Mouse (Mus musculus) stomach, embryonic 14.5 days (tissue): ENCODE measurements around the gene Gm10192. TPM values are rescaled to one million over a fixed set of nuclear protein-coding genes. Genes with fewer than 3 reads are reported as not detected.
"Not testable (repeated sequence)": the region's sequence is repeated elsewhere in the genome, so short reads cannot be mapped to it uniquely, and the experiment has no call there.

ENCODE experiments used
- ATAC-seq: fragments of 200-750 bp; cut with Nextera tagmentation; 2 replicates; pipeline ENCODE4 v1.8.0; 2017; ENCODE audit warnings: low read depth, moderate TSS enrichment; ENCODE audit not compliant: insufficient number of reproducible peaks, insufficient read depth, low FRiP score
- H3K27ac ChIP-seq: fragments of 300-500 bp; sonication (generic); 2 replicates; pipeline ENCODE4 v1.5.1; 2014; ENCODE audit warnings: mild to moderate bottlenecking, low read length, moderate library complexity, mixed read lengths
- H3K27me3 ChIP-seq: fragments of 300-500 bp; sonication (generic); 2 replicates; pipeline ENCODE4 v1.6.1; 2014; ENCODE audit warnings: low read length, control low read depth, mixed read lengths; ENCODE audit not compliant: control insufficient read depth, insufficient read depth
- H3K36me3 ChIP-seq: fragments of 300-500 bp; sonication (generic); 2 replicates; pipeline ENCODE4 v1.6.1; 2014; ENCODE audit warnings: mild to moderate bottlenecking, control low read depth, low read length, moderate library complexity, mixed read lengths; ENCODE audit not compliant: control insufficient read depth, insufficient read depth
- H3K4me1 ChIP-seq: fragments of 300-500 bp; sonication (generic); 2 replicates; pipeline ENCODE4 v1.6.1; 2014; ENCODE audit warnings: low read length, control low read depth, mixed read lengths; ENCODE audit not compliant: control insufficient read depth, insufficient read depth
- H3K4me2 ChIP-seq: fragments of 300-500 bp; sonication (generic); replicated peaks from 2 replicates; pipeline ENCODE4 v1.6.1; 2014; ENCODE audit warnings: low read depth, low read length, control low read depth
- H3K4me3 ChIP-seq: fragments of 300-500 bp; sonication (generic); 2 replicates; pipeline ENCODE4 v1.5.1; 2014; ENCODE audit warnings: low read depth, low read length, control low read depth
- H3K9ac ChIP-seq: fragments of 300-500 bp; sonication (generic); replicated peaks from 2 replicates; pipeline ENCODE4 v1.6.1; 2014; ENCODE audit warnings: low read depth, mild to moderate bottlenecking, control low read depth, low read length, moderate library complexity, mixed read lengths
- H3K9me3 ChIP-seq: fragments of 300-500 bp; sonication (generic); 2 replicates; pipeline ENCODE4 v1.6.1; 2016; ENCODE audit warnings: low read depth, low read length, control low read depth; ENCODE audit not compliant: control insufficient read depth
- WGBS: fragments of 180-500 bp; shearing (Covaris S2); extraction: QIAGEN DNeasy Blood & Tissue Kit; methylation state at CpG from one replicate; pipeline ENCODE4 v1.1.7; 2014; 5-methylcytosine and 5-hydroxymethylcytosine counted together
- polyA plus RNA-seq: library from polyadenylated mRNA; unstranded; fragments of >200 nt; fragmentation: Nextera tagmentation; extraction: Ambion mirVana; gene quantifications from 2 replicates; pipeline ENCODE4 v1.2.1, GENCODE M21; 2014

Gm10192 gene
- polyA plus RNA-seq, result not detected in 2 replicates

GRCm38 (mm10) chr4:97183066-97183465 is at the start of gene Gm10192:
Gene Gm10192 (minus strand): TSS chr4:97183166.
- H3K4me3 ChIP-seq, H3K9ac ChIP-seq, ATAC-seq, H3K4me2 ChIP-seq, H3K27me3 ChIP-seq, H3K36me3 ChIP-seq, H3K9me3 ChIP-seq, H3K27ac ChIP-seq, H3K4me1 ChIP-seq: not testable (repeated sequence)

GRCm38 (mm10) chr4:97230411-97231104 is 47.6 kb upstream of the Gm10192 start:
- no peak overlapping the region for H3K4me3 ChIP-seq
- H3K36me3 ChIP-seq, result no peaks in the 10 kb centered on the region
- H3K4me1 ChIP-seq, result peaks cover 5% of the 10 kb centered on the region; the same call in 1 of the 2 replicates
- H3K9ac ChIP-seq, result no peak overlapping the region
- H3K27me3 ChIP-seq, result no peaks in the 10 kb centered on the region
- 40% methylated on average over 5 of the region's 5 CpGs for WGBS
- no peak overlapping the region for H3K4me2 ChIP-seq
- no peaks in the 10 kb centered on the region for H3K9me3 ChIP-seq
- ATAC-seq, result no peak
- H3K27ac ChIP-seq, result no peak overlapping the region

DNA sequence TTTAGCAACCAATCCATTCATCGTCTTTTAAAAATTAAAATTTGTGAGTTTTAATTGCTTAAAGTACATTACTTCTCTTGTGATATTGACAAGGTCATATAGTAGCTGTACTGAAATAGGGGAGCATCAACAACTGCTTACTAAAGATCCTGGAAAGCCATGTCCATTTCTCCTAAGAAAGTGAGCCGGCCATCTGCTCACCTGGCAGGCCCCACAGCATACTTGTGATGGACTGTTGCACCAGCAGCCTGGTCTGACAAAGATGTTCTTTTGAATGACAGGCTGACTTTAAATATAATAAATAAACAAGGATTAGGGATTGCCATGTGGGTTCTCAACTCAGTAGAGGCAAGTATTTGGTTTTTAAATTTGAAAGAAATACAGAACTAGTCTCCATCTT is 36.7 kb upstream of the Gm10192 start:
- no peak overlapping the region for H3K27ac ChIP-seq
- H3K4me2 ChIP-seq, result no peak overlapping the region
- no peak overlapping the region for H3K4me3 ChIP-seq
- H3K4me1 ChIP-seq, result no peaks in the 10 kb centered on the region
- ATAC-seq, result no peak
- no peaks in the 10 kb centered on the region for H3K9me3 ChIP-seq
- H3K36me3 ChIP-seq, result no peaks in the 10 kb centered on the region
- no peak overlapping the region for H3K9ac ChIP-seq
- 90% methylated on average over 2 of the region's 2 CpGs for WGBS
- H3K27me3 ChIP-seq, result no peaks in the 10 kb centered on the region

GRCm38 (mm10) chr4:97217906-97218305 is 34.9 kb upstream of the Gm10192 start:
- no peaks in the 10 kb centered on the region for H3K9me3 ChIP-seq
- ATAC-seq, result no peak
- H3K27me3 ChIP-seq, result no peaks in the 10 kb centered on the region
- no peaks in the 10 kb centered on the region for H3K36me3 ChIP-seq
- no peak overlapping the region for H3K4me3 ChIP-seq
- 81% methylated on average over 1 of the region's 1 CpGs for WGBS
- no peak overlapping the region for H3K4me2 ChIP-seq
- no peak overlapping the region for H3K9ac ChIP-seq
- no peak overlapping the region for H3K27ac ChIP-seq
- H3K4me1 ChIP-seq, result no peaks in the 10 kb centered on the region

DNA sequence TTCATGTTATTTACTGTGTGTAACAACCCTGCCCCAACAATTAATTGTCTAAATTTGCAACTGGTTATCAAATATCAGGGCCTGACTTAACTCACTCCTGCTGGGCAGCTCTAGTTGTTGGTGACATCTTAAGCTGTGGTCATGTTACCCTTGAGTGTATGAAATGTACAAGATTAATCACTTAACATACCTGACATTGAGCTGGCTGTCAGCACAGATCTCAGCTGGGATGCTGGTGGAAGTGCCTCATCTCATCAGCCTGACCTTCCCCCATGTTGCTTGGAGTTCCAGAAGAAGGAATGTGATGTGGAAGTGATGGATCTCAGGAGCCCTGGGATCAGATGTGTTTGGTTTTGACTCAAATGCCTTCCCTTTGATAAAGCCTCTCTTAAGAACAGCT is 29.5 kb upstream of the Gm10192 start:
- Histone ChIP-seq H3K4me1 (no peaks in the 10 kb centered on the region), H3K36me3 (no peaks in the 10 kb centered on the region), H3K27me3 (no peaks in the 10 kb centered on the region), H3K4me3 (no peak overlapping the region), H3K4me2 (no peak overlapping the region), H3K9me3 (no peaks in the 10 kb centered on the region), H3K9ac (no peak overlapping the region), H3K27ac (no peak overlapping the region)
- ATAC-seq, result no peak

DNA sequence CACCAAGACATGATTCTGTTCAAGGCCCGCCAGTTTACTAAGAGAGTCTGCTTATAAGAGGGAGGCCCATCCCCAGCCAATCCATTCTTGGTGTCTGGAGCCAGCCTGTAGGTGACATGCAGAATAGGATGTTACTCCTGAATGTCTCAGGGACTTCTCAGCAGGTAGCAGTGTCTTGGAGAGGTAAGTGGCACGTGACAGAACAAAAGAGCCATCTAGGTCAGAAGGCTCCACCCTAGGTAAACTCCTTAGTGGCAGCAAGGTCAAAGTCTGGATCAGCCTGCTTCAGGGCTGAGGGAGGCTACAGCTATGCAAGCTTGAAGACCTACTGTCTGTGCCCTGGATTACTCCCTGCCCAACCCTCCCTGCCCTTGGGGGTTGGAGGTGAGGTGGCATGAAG is 20.0 kb upstream of the Gm10192 start:
- WGBS, result 56% methylated on average over 2 of the region's 2 CpGs
- not testable (repeated sequence) for H3K9me3 ChIP-seq, H3K27ac ChIP-seq, H3K36me3 ChIP-seq, H3K4me1 ChIP-seq, H3K27me3 ChIP-seq, H3K4me2 ChIP-seq, H3K9ac ChIP-seq, ATAC-seq, H3K4me3 ChIP-seq

DNA sequence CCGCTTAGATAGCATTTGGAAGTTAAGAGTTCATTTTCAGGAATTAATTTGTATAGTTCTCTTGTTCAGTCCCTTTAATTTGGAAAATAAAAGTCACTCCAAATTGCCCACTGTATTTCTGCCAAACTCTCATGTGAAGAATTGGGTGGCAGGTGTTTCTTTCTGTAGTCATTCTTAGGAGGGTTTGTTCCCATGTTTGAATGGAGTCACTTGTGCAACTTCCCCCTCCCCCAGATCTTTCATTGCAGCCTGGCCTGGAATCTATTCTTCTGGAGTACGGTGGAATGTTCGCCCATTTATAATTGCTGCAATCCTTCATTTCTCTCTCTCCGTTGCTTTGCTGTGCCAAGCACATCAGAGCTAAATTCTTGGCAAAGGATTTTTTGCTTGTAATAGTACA is 10.2 kb upstream of the Gm10192 start:
- no peak overlapping the region for H3K4me2 ChIP-seq
- H3K4me3 ChIP-seq, result no peak overlapping the region
- H3K36me3 ChIP-seq, result no peaks in the 10 kb centered on the region
- no peaks in the 10 kb centered on the region for H3K27me3 ChIP-seq
- H3K4me1 ChIP-seq, result no peaks in the 10 kb centered on the region
- 31% methylated on average over 4 of the region's 4 CpGs for WGBS
- no peak overlapping the region for H3K27ac ChIP-seq
- H3K9me3 ChIP-seq, result no peaks in the 10 kb centered on the region
- ATAC-seq, result no peak
- H3K9ac ChIP-seq, result no peak overlapping the region

- H3K9ac ChIP-seq, result no peak overlapping the region
- no peaks in the 10 kb centered on the region for H3K27me3 ChIP-seq
- ATAC-seq, result no peak
- no peaks in the 10 kb centered on the region for H3K4me1 ChIP-seq
- H3K4me2 ChIP-seq, result no peak overlapping the region
- no peaks in the 10 kb centered on the region for H3K36me3 ChIP-seq
- H3K4me3 ChIP-seq, result no peak overlapping the region
- no peak overlapping the region for H3K27ac ChIP-seq
- no peaks in the 10 kb centered on the region for H3K9me3 ChIP-seq
- WGBS, result 80% methylated on average over 2 of the region's 2 CpGs
Measured at GRCm38 (mm10) chr4:97192601-97193000, 9.6 kb upstream of the Gm10192 start.

DNA sequence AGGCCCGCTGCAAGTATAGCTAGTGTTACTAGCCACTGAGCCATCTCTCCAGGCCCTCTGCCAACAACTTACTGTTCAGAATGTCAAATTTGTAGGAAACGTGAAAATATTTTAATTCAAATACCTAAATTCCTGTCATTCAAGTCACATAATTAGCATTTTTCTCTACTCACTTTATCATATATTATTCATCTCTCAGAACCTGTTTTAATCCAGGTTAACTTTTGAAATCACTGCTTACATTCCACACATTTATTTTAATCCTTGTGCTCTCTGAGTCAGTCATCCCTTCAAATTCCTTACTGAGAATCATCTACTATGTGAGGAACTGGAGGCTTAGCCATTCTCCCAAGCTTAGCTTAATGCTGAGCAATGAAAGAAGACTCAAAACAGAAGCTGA is 2.6 kb downstream of the Gm10192 start:
- Histone ChIP-seq H3K4me3 (no peak overlapping the region), H3K4me2 (no peak overlapping the region), H3K4me1 (no peaks in the 10 kb centered on the region), H3K36me3 (no peaks in the 10 kb centered on the region), H3K27me3 (no peaks in the 10 kb centered on the region), H3K9me3 (no peaks in the 10 kb centered on the region), H3K27ac (no peak overlapping the region), H3K9ac (no peak overlapping the region)
- 77% methylated on average over 2 of the region's 2 CpGs for WGBS
- ATAC-seq, result no peak
